Mouse (Mus musculus) lung, postnatal 0 days (tissue): ENCODE data around the gene Rbbp7.

Source experiments
- CTCF ChIP-seq: IDR thresholded peaks from 2 replicates; pipeline ENCODE4 v1.5.1; 2016; ENCODE audit warnings: antibody characterized with exemption, mild to moderate bottlenecking
- EP300 ChIP-seq: IDR thresholded peaks from 2 replicates; pipeline ENCODE4 v1.6.1; 2016; ENCODE audit warnings: antibody characterized with exemption, mild to moderate bottlenecking, control low read depth

GRCm38 (mm10) chrX:162756058-162756457 is 4.1 kb upstream of the Rbbp7 start:
- TF ChIP-seq CTCF (no peak), EP300 (no peak)
